Mouse (Mus musculus): Measurements from ENCODE around the gene Arhgef40. TPM values are rescaled to one million over a fixed set of nuclear protein-coding genes. Genes with fewer than 3 reads are reported as not detected.
A peak's percentile ranks its signal among the peaks of the same experiment; 100 is the strongest.

Arhgef40 gene
- polyA plus RNA-seq, 1 experiment, result 72.8 TPM

DNA sequence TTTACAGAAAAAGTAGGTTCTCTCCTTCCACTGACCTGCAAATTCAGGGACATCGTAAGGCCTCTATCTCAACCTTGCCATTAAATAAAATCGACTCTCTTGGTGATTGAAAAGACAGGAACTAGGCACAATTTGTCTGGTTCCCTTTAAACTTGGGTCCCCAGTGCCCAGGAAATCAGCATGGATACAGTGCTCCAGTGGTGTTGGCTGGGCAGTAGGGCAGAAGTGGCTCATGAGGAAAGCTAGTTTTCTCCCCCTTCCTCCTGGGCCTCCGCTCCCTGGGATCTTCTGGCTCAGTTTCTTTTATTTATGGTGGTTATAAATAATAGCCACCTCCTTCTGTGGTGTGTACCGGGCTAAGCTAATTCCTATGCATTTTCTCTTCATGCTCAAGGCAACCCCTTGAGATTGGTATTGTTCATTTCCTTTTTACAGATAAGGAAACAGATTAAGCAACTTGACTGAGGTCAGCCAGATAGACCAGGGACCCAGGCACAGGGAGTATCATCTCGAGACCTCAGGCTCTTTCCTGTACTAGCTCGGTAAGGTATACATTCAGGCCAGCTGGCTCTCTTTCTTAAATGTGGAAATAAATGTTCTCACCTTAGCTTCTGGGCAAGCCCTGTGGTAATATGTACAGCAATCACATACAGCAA is 31.1 kb downstream of the Arhgef40 start, which contains the start of gene Tmem253:
TSS of gene Tmem253 (plus strand) at position 214 of the 656 bp plus-strand sequence.
- TF ChIP-seq POLR2A (IDR thresholded peaks at IDR 0.05; ENCODE audit: borderline replicate concordance, extremely low read depth, low read depth, low read length) (no peak), CTCF (IDR thresholded peaks at IDR 0.05; ENCODE audit: insufficient read depth, low read length) (no peak)
- H3K4me3 ChIP-seq (replicated peaks; ENCODE audit: extremely low read depth, low read depth, low read length), result peak within 1 kb of the TSS; percentile 88
- DNase-seq, result no peak
- WGBS, result 14% methylated on average over 6 of the region's 6 CpGs
- H3K4me1 ChIP-seq (ENCODE audit: control insufficient read depth, insufficient read depth, low read length), result peaks cover 11% of the 10 kb centered on the region

DNA sequence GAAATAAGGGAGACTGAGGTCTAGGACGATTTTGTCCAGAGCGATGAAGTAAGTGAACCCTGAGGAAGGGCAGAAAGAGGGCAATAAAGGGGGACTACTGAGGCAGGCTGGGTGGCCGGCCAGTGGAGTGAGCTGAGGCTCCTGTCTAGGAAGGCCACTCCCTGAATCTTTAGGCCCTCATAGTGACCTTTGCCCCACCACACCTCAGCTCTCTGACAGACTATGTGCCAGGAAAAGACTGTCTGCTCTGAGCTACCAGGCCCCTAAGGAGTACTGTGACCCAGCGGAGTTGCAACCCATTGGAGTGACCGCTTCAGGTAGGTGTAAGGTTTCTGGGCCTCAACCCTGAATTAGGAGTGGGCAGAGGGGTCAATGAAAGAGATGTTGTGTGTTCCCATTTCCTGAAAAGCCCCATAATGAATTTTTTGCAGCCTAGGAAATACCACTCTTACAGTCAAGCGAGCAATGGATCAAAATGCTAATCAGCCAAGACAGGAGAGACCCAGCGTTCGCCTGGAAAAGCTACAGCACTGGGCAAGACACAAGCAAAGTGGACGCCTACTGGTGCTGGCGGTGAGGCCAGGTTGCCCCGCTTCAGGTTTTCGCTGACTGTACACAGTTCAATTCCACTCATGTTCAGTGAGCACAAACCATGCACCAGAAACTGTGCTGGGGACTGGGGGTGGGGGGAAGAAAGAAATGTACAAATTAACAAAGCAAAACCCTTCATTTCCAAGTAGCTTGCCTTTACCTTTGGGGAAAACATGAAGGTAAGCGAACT is 32.3 kb downstream of the Arhgef40 start:
- 88% methylated on average over 13 of the region's 13 CpGs for WGBS
- DNase-seq, result no peak
- Histone ChIP-seq H3K4me1 (ENCODE audit: control insufficient read depth, insufficient read depth, low read length) (peaks cover 11% of the 10 kb centered on the region), H3K4me3 (replicated peaks; ENCODE audit: extremely low read depth, low read depth, low read length) (no peak overlapping the region)
- TF ChIP-seq CTCF (IDR thresholded peaks at IDR 0.05; ENCODE audit: insufficient read depth, low read length), result no peak
- no peak for TF ChIP-seq POLR2A (IDR thresholded peaks at IDR 0.05; ENCODE audit: borderline replicate concordance, extremely low read depth, low read depth, low read length)

- TF ChIP-seq CTCF (IDR thresholded peaks at IDR 0.05; ENCODE audit: insufficient read depth, low read length), result no peak
- no peak for TF ChIP-seq POLR2A (IDR thresholded peaks at IDR 0.05; ENCODE audit: borderline replicate concordance, extremely low read depth, low read depth, low read length)
- Histone ChIP-seq H3K4me3 (replicated peaks; ENCODE audit: extremely low read depth, low read depth, low read length) (no peak overlapping the region), H3K4me1 (ENCODE audit: control insufficient read depth, insufficient read depth, low read length) (peaks cover 12% of the 10 kb centered on the region)
- DNase-seq, result no peak
- 75% methylated on average over 4 of the region's 4 CpGs for WGBS
Measured at GRCm38 (mm10) chr14:52017662-52018061, 33.1 kb downstream of the Arhgef40 start.

- Histone ChIP-seq H3K4me1 (ENCODE audit: control insufficient read depth, insufficient read depth, low read length) (peaks cover 13% of the 10 kb centered on the region), H3K4me3 (replicated peaks; ENCODE audit: extremely low read depth, low read depth, low read length) (no peak overlapping the region)
- DNase-seq, result no peak
- 83% methylated on average over 15 of the region's 15 CpGs for WGBS
- TF ChIP-seq CTCF (IDR thresholded peaks at IDR 0.05; ENCODE audit: insufficient read depth, low read length), result no peak
- TF ChIP-seq POLR2A (IDR thresholded peaks at IDR 0.05; ENCODE audit: borderline replicate concordance, extremely low read depth, low read depth, low read length), result no peak
Measured at GRCm38 (mm10) chr14:52018248-52019050, 33.9 kb downstream of the Arhgef40 start.

DNA sequence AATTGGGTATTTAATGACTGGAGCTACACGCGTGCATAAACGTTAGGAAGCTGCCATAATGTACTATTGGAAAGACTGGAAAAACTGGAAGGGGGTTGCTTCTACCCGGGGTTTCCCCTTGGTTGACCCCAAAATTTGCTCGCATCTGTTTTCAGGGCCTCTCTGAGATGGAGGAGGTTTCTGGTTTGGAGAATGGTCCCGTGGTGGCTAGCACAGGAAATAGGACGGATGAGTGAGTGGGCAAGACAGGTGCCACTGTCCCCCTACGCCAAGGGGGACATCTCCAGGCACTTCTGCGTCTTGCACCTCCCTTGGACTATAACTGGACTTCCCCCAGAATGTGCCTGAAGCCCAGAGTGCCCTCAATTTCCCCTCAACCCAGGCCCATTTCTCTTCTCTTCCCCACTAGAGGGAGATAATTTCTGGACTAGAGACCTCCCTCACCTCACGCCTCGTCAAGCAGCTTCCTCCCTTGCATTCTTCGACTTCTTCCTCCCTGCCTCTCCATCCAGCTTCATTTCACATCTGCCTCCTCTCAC is 34.6 kb downstream of the Arhgef40 start:
- WGBS, result 21% methylated on average over 12 of the region's 12 CpGs
- no peak for DNase-seq
- TF ChIP-seq CTCF (IDR thresholded peaks at IDR 0.05; ENCODE audit: insufficient read depth, low read length) (peak; percentile 21), POLR2A (IDR thresholded peaks at IDR 0.05; ENCODE audit: borderline replicate concordance, extremely low read depth, low read depth, low read length) (no peak)

GRCm38 (mm10) chr14:52019590-52020340 is 35.2 kb downstream of the Arhgef40 start:
- TF ChIP-seq POLR2A (IDR thresholded peaks at IDR 0.05; ENCODE audit: borderline replicate concordance, extremely low read depth, low read depth, low read length) (peak; percentile 78), CTCF (IDR thresholded peaks at IDR 0.05; ENCODE audit: insufficient read depth, low read length) (no peak; the same call in 1 of the 2 replicates)
- peaks cover 10% of the 10 kb centered on the region for H3K4me1 ChIP-seq (ENCODE audit: control insufficient read depth, insufficient read depth, low read length)
- DNase-seq, result peak; percentile 94
- peak overlapping the region; percentile 75 for H3K4me3 ChIP-seq (replicated peaks; ENCODE audit: extremely low read depth, low read depth, low read length)
- under 1% methylated on average over 72 of the region's 74 CpGs for WGBS

More for the DNA sequence above, 34.6 kb downstream of the Arhgef40 start:
- peak overlapping the region; percentile 75 for H3K4me3 ChIP-seq (replicated peaks; ENCODE audit: extremely low read depth, low read depth, low read length)
- peaks cover 10% of the 10 kb centered on the region for H3K4me1 ChIP-seq (ENCODE audit: control insufficient read depth, insufficient read depth, low read length)

GRCm38 (mm10) chr14:52020486-52021137 is 36.1 kb downstream of the Arhgef40 start, which contains the start of gene Zfp219:
Gene Zfp219, minus strand, starts transcription at chr14:52020733.
- H3K4me3 ChIP-seq (replicated peaks; ENCODE audit: extremely low read depth, low read depth, low read length), result peak within 1 kb of the TSS; percentile 75
- DNase-seq, result peak; percentile 80
- TF ChIP-seq CTCF (IDR thresholded peaks at IDR 0.05; ENCODE audit: insufficient read depth, low read length) (peak; percentile 77), POLR2A (IDR thresholded peaks at IDR 0.05; ENCODE audit: borderline replicate concordance, extremely low read depth, low read depth, low read length) (peak; percentile 80; the same call in 1 of the 2 replicates)
- peaks cover 6% of the 10 kb centered on the region for H3K4me1 ChIP-seq (ENCODE audit: control insufficient read depth, insufficient read depth, low read length)
- 9% methylated on average over 15 of the region's 15 CpGs for whole genome bisulfite sequencing

DNA sequence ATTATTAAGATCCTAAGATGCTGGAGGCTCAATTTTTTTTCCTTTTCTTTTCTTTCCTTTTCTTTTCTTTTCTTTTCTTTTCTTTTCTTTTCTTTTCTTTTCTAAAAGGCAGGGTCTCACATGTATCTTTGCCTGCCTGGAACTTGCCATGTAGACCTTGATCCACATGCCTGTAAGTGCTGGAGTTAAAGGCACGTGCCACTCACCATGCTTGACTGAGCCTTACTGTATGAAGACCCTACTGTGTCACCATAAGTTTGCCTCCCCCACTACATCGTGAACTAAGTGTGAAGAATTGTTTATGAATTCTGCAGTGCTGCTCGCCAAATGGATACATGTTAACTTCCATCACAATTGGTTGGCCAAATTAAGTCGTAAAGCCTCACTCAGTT is 36.6 kb downstream of the Arhgef40 start:
- no peak for DNase-seq
- 66% methylated on average over 4 of the region's 4 CpGs for WGBS
- no peak overlapping the region for H3K4me3 ChIP-seq (replicated peaks; ENCODE audit: extremely low read depth, low read depth, low read length)
- TF ChIP-seq POLR2A (IDR thresholded peaks at IDR 0.05; ENCODE audit: borderline replicate concordance, extremely low read depth, low read depth, low read length) (no peak), CTCF (IDR thresholded peaks at IDR 0.05; ENCODE audit: insufficient read depth, low read length) (no peak)
- H3K4me1 ChIP-seq (ENCODE audit: control insufficient read depth, insufficient read depth, low read length), result peaks cover 2% of the 10 kb centered on the region; the same call in 1 of the 2 replicates
